Mouse (Mus musculus) stomach, postnatal 0 days (tissue): Measurements from ENCODE around the gene Gm45233.

Experiments
- CTCF ChIP-seq: IDR thresholded peaks from 2 replicates; pipeline ENCODE4 v1.5.1; 2016; ENCODE audit warnings: antibody characterized with exemption, low read depth, mild to moderate bottlenecking, moderate library complexity
- EP300 ChIP-seq: optimal IDR thresholded peaks from 2 replicates; pipeline ENCODE3; 2016; ENCODE audit warnings: antibody characterized with exemption

DNA sequence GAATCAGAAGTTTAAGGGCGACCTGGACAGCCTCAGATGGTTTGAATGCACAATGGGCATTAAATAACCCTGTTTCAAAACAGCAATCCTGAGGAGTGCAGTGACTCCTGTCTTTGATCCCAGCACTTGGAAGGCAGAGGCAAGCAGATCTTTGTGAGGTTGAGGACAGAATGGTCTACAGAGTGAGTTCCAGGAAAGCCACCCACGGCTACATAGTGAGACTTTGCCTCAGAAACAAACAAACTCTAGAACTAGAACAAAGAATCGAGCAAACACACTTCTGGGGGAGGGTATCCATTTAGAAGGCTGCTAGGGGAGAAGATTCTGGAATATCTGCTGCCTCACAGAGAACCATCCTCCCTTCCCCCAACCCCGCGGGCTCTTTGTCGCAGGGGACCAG lies 3.4 kb upstream of the Gm45233 start, which contains the start of gene Cldnd2:
- TF ChIP-seq CTCF, result no peak
- TF ChIP-seq EP300, result no peak
